Mouse (Mus musculus): ENCODE results near the gene Tmem54. TPM values are rescaled to one million over a fixed set of nuclear protein-coding genes. Genes with fewer than 3 reads are reported as not detected.

The Tmem54 gene
- polyA plus RNA-seq, 1 experiment from 2014 or later, result not detected

DNA sequence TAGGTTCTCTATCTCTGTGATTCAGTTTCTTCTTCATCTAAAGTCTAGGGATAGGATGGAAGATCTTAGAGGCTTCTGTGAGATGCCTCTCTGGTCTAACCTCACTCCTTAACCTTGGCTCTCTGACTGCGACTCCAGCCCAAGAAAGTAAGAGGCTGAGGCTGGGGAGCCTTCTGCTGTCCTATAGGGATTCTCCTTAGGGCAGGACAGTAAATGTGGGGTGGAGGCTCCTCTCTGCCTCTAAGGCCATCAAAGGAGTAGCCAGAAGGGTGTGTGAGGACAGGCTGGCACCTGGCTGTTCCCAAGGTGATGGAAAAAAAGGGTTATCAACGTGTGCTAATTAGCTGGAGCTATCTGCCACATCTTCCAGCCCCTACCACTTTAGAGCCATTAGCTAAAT, 30.3 kb downstream of the Tmem54 start:
- H3K9me3 ChIP-seq (replicated peaks), result no peaks in the 10 kb centered on the region
- no peak overlapping the region for H3K4me3 ChIP-seq (replicated peaks)
- peaks cover 11% of the 10 kb centered on the region; the same call in 1 of the 2 replicates for H3K36me3 ChIP-seq
- peak overlapping the region; percentile 72; the same call in 1 of the 2 replicates for H3K4me2 ChIP-seq
- WGBS, result 43% methylated on average over 2 of the region's 2 CpGs
- no peak for ATAC-seq (ENCODE audit: low FRiP score)
- no peaks in the 10 kb centered on the region for H3K27me3 ChIP-seq (replicated peaks)
- no peak overlapping the region for H3K9ac ChIP-seq (replicated peaks)
- no peak overlapping the region for H3K27ac ChIP-seq (replicated peaks)
- H3K4me1 ChIP-seq, result peaks cover 51% of the 10 kb centered on the region

DNA sequence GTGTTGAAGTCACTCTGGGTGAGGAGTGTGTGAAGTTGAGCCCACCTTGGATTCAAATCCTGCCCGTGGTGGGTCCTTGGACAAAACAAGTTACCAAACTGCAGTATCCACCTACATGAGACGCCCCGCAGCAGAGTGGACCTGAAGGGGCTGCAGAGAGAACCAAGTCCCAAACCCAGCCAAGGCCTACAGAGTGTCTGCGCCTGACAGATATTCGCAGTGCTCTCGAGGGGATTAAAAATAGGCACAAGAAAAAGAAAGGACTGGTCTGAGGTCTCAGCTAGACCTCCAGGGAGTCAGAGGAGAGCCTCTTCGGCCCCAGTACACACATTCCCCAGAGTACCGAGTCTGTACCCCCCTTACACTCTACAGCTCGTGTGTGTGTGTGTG, 30.8 kb downstream of the Tmem54 start:
- Histone ChIP-seq H3K4me2 (peak overlapping the region; percentile 72), H3K4me1 (peaks cover 48% of the 10 kb centered on the region), H3K9ac (replicated peaks) (peak overlapping the region; percentile 81), H3K4me3 (replicated peaks) (peak overlapping the region; percentile 60), H3K36me3 (peaks cover 11% of the 10 kb centered on the region; the same call in 1 of the 2 replicates), H3K27ac (replicated peaks) (peak overlapping the region; percentile 37; the same call in 1 of the 2 replicates), H3K27me3 (replicated peaks) (no peaks in the 10 kb centered on the region), H3K9me3 (replicated peaks) (no peaks in the 10 kb centered on the region)
- 26% methylated on average over 9 of the region's 9 CpGs for WGBS
- ATAC-seq (ENCODE audit: low FRiP score), result peak; percentile 26

DNA sequence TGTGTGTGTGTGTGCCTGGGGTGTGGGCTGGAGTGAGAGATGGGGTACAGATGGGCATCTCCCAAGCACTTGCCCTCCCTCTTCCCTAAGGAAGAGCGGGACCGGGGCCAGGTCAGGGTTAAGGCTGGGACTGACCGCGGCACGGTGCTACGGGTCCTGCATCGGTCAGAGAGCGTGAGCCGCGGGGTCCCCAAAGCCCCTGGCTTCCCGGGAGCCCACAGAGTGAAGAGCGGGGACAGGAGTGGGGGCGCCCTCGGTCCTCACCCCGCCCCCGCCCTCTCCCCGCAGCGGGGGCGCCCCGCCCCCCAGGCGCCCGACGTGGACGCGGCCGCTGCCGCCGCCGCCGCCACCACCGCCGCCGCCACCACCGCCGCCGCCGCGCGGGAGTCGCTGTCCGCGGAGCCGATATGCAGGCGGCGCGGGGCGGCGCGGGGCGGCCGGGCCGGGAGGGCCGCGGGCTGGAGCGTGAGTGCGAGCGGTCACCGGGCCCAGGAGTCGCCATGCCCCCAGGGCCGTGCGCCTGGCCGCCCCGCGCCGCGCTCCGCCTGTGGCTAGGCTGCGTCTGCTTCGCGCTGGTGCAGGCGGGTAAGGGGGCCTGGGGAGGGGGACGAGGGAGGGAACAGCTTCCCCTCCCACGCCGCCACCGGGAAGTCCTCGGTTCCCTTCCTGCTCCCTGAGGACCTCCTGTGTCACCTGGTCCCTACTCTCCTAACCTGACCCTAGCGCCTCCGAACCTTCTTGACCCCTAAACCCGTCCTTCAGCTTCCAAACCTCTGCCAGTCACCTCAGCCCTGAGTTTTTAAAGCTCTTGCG, 31.4 kb downstream of the Tmem54 start, which contains the start of gene Fndc5:
Fndc5 (plus strand) TSS at position 421 of the 813 bp plus-strand sequence.
- Histone ChIP-seq H3K4me1 (peaks cover 54% of the 10 kb centered on the region), H3K9ac (replicated peaks) (peak within 1 kb of the TSS; percentile 81), H3K4me3 (replicated peaks) (peak within 1 kb of the TSS; percentile 60), H3K27ac (replicated peaks) (peak within 1 kb of the TSS; percentile 46; the same call in 1 of the 2 replicates), H3K27me3 (replicated peaks) (no peaks in the 10 kb centered on the region), H3K36me3 (peaks cover 11% of the 10 kb centered on the region; the same call in 1 of the 2 replicates), H3K4me2 (peak within 1 kb of the TSS; percentile 72), H3K9me3 (replicated peaks) (no peaks in the 10 kb centered on the region)
- WGBS, result 2% methylated on average over 33 of the region's 80 CpGs
- peak; percentile 62 for ATAC-seq (ENCODE audit: low FRiP score)

DNA sequence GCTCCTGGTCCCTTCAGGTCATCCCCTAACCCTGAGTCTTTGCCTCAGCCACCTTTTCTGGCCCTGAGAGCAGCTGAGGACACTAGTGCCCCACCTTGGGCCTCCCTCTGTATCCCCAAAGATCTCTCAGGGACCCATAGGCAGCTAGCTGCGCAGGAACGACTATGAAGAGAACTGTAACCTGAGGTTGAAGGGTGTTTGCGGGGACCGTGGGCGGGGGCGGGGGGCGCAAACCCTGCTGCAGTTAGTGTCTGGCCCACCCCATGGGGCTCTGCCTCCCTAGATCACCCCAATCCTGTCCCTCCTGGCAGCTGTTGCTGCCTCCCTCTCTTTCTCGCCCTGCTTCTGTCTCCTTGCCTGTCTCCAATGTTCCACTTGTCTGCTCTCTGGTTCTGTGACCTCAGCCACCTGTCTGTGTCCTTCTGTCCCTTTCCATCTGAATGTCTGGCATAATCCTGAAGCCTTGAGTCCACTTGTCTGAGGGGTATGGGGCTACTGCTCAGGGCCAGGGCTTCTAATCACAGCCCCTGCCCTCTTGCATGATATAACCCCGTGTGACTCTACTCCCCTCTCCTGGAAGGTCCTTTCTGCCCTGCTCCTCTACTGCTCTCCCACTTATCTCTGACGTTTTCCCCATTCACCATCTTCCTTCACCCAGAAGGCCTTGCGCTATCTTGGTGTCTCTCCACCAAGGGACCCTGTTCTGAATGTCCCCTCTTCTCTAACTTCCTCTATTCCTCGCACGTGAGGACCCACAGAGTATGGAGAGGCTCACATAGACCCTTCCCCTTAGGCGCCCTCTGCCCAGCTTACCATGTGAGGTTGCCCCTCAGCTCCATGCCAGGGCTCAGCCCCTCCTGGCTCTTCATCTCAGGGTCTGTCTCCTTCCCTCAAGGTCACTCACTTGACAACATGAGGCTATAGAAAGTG, 32.3 kb downstream of the Tmem54 start:
- no peak for ATAC-seq (ENCODE audit: low FRiP score)
- WGBS, result 44% methylated on average over 14 of the region's 14 CpGs
- H3K4me3 ChIP-seq (replicated peaks), result peak overlapping the region; percentile 60
- peaks cover 60% of the 10 kb centered on the region for H3K4me1 ChIP-seq
- H3K36me3 ChIP-seq, result peaks cover 15% of the 10 kb centered on the region; the same call in 1 of the 2 replicates
- H3K4me2 ChIP-seq, result peak overlapping the region; percentile 72
- H3K27me3 ChIP-seq (replicated peaks), result no peaks in the 10 kb centered on the region
- H3K9me3 ChIP-seq (replicated peaks), result no peaks in the 10 kb centered on the region
- H3K9ac ChIP-seq (replicated peaks), result peak overlapping the region; percentile 81
- H3K27ac ChIP-seq (replicated peaks), result peak overlapping the region; percentile 46; the same call in 1 of the 2 replicates

DNA sequence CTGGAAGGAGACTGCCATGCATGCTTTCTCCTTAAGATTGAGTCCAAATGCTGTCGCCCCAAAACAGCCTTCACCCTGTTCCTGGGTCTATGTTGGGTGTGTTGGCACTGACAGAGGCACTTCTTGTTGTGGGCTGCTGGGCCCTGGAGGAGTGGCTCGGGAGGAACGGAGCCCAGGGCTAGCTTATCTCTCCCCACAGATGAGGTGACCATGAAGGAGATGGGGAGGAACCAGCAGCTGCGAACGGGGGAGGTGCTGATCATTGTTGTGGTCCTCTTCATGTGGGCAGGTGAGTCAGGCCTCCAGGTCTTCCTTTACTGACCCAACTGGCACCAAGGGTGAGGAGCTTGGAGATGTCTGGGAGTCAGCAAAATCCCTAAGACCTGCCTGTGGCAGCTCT, 34.3 kb downstream of the Tmem54 start:
- H3K27me3 ChIP-seq (replicated peaks), result no peaks in the 10 kb centered on the region
- H3K4me3 ChIP-seq (replicated peaks), result no peak overlapping the region
- peaks cover 73% of the 10 kb centered on the region for H3K4me1 ChIP-seq
- 92% methylated on average over 5 of the region's 5 CpGs for WGBS
- H3K4me2 ChIP-seq, result no peak overlapping the region
- no peak overlapping the region for H3K9ac ChIP-seq (replicated peaks)
- peaks cover 20% of the 10 kb centered on the region; the same call in 1 of the 2 replicates for H3K36me3 ChIP-seq
- no peak for ATAC-seq (ENCODE audit: low FRiP score)
- H3K27ac ChIP-seq (replicated peaks), result no peak overlapping the region
- no peaks in the 10 kb centered on the region for H3K9me3 ChIP-seq (replicated peaks)

DNA sequence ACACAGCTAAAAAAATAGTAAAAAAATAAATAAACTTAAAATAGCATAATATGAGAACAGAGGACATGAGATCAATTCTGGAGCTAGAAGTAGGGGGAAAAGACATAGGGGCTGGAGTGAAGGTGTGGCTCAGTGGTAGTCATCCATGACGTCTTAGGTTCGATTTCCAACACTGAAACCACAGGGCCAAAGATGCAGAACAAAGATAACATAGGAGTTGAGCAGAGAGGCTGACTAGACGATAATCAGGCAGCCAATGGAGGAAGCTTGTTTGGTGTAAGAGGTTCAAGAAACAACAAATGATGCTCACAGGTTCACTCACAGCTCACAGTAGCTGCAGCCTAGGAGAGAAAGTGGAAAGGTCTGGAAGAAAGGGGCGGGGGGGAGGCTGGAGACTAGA, 35.5 kb downstream of the Tmem54 start:
- no peak for ATAC-seq (ENCODE audit: low FRiP score)
- Histone ChIP-seq H3K4me1 (peaks cover 75% of the 10 kb centered on the region), H3K9ac (replicated peaks) (no peak overlapping the region), H3K4me2 (no peak overlapping the region), H3K9me3 (replicated peaks) (no peaks in the 10 kb centered on the region), H3K27ac (replicated peaks) (no peak overlapping the region), H3K4me3 (replicated peaks) (no peak overlapping the region), H3K27me3 (replicated peaks) (no peaks in the 10 kb centered on the region), H3K36me3 (peaks cover 20% of the 10 kb centered on the region; the same call in 1 of the 2 replicates)
- WGBS, result 90% methylated on average over 4 of the region's 4 CpGs

DNA sequence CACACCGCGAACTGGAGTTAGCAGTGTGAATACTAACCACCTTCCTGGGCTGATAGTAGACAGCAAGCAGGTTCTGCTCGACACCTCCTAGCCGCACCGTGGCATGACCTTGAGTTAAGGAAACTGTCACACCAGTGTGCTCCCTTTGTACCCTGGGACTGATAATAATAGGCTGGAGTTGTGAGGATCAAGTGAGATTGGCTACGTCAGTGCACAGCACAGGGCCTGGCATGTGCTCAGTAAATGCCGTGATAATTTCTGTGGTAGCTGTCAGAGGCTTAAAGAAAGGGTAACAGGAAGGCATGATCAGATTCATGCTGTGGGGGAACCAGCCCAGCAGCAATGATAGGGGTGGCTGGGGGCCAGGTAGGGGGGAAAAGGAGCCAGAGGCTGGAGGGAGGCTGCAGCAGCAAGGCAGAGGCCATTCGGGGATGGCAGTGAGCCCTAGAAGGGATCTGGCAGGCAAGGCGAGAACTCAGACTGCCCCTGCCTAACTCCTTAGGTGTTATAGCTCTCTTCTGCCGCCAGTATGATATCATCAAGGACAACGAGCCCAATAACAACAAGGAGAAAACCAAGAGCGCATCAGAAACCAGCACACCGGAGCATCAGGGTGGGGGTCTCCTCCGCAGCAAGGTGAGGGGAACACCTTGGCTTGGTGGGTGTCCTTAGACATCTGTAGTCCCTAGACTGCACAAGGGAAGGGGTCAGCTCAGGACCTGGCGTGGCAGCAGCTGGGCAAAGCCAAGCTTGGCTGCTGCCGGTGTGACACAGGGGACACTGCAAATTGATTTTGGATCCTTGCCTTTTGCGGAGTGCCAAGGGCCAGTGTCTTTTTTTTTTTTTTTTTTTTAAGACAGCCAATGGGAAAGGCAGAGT, 36.5 kb downstream of the Tmem54 start:
- Histone ChIP-seq H3K36me3 (peaks cover 20% of the 10 kb centered on the region; the same call in 1 of the 2 replicates), H3K9me3 (replicated peaks) (no peaks in the 10 kb centered on the region), H3K27ac (replicated peaks) (peak overlapping the region; percentile 38), H3K4me2 (no peak overlapping the region), H3K4me3 (replicated peaks) (no peak overlapping the region), H3K4me1 (peaks cover 70% of the 10 kb centered on the region), H3K9ac (replicated peaks) (no peak overlapping the region), H3K27me3 (replicated peaks) (no peaks in the 10 kb centered on the region)
- 68% methylated on average over 17 of the region's 17 CpGs for WGBS
- no peak for ATAC-seq (ENCODE audit: low FRiP score)

DNA sequence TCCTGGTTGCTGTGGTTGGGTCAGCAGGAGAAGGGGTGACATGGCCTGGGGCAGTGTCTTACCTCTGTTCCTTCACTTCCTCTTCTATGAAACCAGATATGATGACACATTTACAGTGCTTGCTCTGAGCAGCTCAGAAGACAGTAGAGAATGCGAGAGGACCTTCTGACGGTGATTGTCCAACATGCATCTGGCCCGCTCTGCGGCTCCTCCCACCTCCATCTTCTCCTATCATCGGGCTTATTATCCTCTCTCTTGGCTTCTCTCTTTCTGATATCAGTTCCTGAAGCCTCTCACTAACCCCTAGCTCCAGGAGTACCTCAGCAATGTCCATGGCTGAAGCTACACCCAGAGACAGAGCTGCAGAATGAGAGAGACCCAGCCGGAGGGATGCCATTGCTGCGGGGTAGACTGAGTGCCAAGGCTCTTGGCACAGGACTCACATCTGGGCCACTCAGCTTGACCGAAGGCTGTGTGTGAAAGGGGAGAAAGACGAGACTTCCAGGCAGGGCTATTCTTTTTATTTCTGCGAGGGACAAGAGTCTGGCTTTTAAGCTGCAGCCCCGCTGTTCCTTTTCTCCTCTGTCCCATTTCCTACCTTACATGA, 37.2 kb downstream of the Tmem54 start:
- no peak overlapping the region for H3K4me2 ChIP-seq
- no peaks in the 10 kb centered on the region for H3K9me3 ChIP-seq (replicated peaks)
- 83% methylated on average over 11 of the region's 11 CpGs for WGBS
- H3K4me3 ChIP-seq (replicated peaks), result no peak overlapping the region
- H3K27me3 ChIP-seq (replicated peaks), result no peaks in the 10 kb centered on the region
- peaks cover 64% of the 10 kb centered on the region for H3K4me1 ChIP-seq
- ATAC-seq (ENCODE audit: low FRiP score), result no peak
- peak overlapping the region; percentile 38; the same call in 1 of the 2 replicates for H3K27ac ChIP-seq (replicated peaks)
- peaks cover 20% of the 10 kb centered on the region; the same call in 1 of the 2 replicates for H3K36me3 ChIP-seq
- H3K9ac ChIP-seq (replicated peaks), result no peak overlapping the region

DNA sequence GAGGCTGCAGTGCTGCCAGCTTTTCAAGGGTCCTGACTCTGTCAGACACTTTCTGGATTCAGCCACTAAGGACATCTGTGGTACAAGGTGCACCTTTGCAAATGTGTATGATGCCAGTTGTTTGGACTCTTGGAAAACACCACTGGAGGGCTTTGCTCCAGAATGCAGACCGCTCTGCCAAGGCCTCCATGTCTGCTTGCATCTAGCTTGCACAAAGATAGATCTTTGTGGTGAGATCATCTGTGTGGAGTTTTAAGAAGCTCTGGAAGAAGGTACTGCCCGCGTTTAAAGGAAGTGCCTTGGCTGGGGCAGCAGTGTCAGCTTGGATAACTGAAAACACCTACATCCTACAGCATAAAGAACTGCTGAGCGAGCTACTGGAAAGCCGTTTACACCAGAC, 38.2 kb downstream of the Tmem54 start:
- Histone ChIP-seq H3K4me1 (peaks cover 54% of the 10 kb centered on the region), H3K9me3 (replicated peaks) (no peaks in the 10 kb centered on the region), H3K4me3 (replicated peaks) (no peak overlapping the region), H3K27me3 (replicated peaks) (no peaks in the 10 kb centered on the region), H3K9ac (replicated peaks) (no peak overlapping the region), H3K36me3 (peaks cover 20% of the 10 kb centered on the region; the same call in 1 of the 2 replicates), H3K27ac (replicated peaks) (peak overlapping the region; percentile 81), H3K4me2 (no peak overlapping the region)
- 81% methylated on average over 5 of the region's 5 CpGs for WGBS
- no peak for ATAC-seq (ENCODE audit: low FRiP score)
